Mouse (Mus musculus) spleen, postnatal 10 days (tissue): ENCODE measurements around the gene Spats2l.
A peak's percentile ranks its signal among the peaks of the same experiment; 100 is the strongest.

Experiments
- DNase-seq, 2 experiments: peaks; one replicate each; pipeline ENCODE4 v3.0.0; 2021 to 2022; ENCODE audit warnings: low spot score in 2 of 2

Spats2l gene

DNA sequence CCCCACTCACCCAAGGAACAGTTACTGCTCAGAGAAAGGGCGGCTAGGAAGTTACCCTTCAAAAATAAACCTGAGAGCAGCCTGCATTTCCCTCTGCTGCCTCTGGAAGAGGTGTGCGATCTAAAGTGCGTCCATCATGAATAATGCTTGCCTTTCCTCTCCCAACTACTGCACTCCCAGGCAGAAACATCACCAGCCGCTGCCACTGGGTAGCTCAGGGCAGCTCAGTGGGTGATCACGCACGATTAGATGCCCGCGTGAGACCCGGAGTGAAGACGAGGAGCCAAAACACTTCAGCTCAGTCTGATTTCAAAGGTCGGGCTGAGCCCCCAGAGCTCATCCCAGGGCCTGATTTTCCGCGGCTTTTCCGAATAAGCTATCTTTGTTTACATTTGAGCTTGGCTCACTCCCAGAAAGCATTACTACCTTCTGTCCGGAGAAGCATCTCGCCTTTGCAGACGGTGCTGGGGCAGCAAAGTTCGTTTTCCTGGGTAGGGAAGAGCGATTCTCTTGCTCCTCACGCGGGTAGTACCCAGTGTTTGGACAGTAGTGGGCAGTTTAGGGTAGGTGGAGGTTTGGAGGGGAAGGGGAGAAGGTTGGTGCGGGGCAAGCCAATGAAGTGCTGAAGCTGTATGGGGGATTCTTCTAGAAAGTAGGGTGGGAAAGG, at the start of gene Spats2l:
Gene Spats2l (plus strand): TSS at position 162 of the 667 bp plus-strand sequence.
- DNase-seq = peak in 1 of 2 experiments; percentile 3

DNA sequence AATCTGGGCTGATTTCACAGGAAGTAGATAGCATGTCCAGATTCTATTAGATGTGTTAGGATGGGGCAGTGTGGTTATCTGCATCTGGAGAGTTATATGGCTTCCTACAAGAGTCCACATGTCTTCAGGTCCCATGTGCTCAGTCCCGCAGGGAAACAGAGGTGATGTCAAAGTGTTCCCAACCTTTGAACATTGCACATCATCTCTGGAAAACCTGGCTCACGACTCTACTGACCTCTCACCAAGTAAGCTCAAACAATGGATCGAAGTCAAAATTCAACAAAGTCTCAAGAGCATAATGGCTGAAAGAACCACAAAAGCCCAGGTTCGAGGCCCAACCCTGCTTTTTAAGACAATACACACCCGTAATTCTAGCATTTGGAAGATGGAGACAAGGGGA, 48.7 kb upstream of the Spats2l start:
- no peak for DNase-seq

DNA sequence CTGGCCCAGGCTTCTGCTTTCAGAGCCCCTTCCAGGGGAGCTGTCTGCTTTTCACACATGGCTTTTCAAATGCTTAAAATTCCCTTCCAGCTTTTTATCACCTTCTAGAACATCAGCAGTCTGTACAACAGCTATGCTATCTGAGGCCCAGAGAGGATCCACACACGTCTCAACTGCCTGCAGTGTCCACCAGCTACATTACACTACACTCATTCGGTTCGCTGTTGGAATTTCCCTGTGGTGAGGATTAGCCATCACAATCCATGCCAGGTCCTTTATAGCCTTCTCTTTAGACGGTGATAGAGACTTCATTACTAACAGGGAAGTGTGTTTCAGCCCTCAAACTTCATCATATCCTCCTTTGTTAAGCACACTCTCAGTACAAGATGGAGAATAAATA, 38.1 kb upstream of the Spats2l start:
- DNase-seq = no peak

GRCm38 (mm10) chr1:57741740-57742139, 32.2 kb upstream of the Spats2l start:
- no peak for DNase-seq

GRCm38 (mm10) chr1:57742266-57742665, 31.7 kb upstream of the Spats2l start:
- DNase-seq = no peak

- no peak for DNase-seq
Measured at GRCm38 (mm10) chr1:57751781-57752180, 22.2 kb upstream of the Spats2l start.

DNA sequence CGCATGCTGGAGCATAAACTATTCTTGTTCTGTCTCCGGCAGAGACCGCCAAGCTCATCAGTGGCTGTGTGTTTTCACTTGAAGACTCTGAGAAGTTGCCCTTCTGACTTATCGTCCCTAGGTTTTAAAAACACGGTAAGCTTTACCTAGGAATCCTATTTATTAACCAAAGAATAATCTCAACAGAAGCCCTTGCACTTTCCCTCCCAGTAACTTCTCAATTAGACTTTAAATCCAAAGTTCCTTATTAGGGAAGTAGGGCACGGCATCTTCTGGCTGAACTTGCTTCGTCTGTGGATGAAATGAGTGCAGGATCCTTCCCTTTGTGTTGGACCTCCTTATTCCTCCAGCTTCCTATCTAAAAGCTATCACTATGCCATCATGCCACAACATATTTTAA, 7.6 kb upstream of the Spats2l start:
- no peak for DNase-seq

DNA sequence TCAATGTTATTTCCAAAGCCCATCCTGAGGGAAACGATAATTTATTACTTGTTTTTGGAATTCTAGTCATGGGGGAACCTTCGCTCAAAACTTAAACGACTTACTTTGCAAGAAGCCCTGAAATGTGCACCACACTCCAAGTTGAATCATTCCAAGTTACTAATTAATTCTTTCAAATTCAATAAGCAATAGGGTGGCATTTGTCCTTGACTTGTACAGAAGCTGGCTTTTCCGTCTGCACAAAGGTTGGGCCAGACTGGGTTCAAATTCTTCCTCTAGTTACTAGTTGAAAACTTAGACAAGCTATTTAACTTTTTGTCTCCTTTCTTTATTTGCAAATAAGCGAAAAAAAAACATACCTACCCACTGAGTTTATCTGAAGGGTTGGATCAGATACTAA, 636 bp upstream of the Spats2l start:
- DNase-seq = no peak

DNA sequence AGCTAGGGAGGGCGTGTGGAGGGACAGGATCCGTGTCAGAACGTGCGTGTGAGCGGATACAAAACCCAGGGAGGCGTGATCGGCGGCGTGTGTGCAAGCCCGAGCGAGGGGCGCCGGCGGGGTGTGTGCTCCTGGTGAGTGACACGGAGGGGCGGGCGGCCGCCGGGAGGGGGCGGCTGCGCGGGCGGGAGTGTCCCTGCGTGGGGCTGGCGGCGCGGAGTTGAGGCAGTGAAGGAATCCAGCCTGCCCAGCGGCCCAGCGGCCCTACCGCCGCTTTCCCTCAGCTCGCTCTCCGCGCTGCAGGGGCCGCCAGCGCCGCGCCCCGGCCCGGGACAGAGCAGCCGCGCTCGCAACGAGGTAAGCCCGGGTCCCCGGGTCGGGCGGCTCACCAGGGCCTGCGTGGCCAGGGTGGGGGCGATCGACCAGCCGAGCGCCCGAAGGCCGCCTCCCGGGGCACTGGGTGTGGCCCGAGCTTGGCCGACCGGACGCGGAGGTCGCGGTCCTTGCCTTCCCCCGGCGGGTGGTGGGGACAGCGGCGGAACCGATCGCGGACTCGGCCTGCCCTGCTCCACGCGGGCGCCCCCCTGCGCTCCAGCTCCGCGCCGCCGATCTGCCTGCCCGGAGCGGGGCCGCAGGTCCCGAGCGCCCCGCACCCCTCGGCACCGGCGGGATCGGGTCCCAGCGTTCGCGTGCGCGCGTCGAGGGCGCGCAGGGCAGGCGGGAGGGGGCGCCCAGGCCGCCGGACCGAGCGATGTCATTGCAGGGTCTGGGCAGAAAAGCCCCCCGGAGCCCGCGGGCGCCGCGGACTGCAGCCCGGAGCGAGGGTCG, 920 bp downstream of the Spats2l start:
- peak; percentile 10 to 38 for DNase-seq

GRCm38 (mm10) chr1:57775496-57775790, 1.5 kb downstream of the Spats2l start:
- peak in 1 of 2 experiments; percentile 4 for DNase-seq

DNA sequence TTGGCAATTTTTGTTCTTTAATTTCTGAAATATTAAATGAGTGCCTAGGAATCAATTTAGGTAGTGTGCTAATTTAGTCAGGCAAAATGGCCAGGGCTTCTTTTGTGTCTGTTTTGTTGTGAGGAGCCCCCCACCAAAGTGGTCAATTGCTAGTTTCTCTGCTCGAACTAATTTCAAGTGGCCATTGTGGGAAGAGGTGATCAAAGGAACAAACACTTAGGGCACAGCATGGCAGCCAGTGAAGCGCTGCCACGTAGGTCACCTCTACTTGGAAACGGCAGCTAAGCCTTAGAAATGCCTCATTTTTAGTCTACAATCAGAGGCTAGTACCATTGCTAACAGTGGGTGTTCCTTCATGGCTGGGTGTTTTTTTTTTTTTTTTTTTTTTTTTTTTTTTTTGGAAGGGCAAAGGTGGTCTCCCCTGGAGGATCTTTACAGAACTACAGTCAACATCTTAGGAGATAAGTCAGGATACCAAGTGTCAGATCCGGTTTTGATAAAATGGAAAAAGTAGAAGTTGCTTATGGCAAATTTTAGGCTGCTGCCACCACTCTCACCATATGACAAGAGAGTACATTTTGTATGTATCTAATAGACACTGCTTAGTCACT, 2.8 kb downstream of the Spats2l start:
- DNase-seq = no peak

GRCm38 (mm10) chr1:57784300-57784699, 10.3 kb downstream of the Spats2l start:
- no peak for DNase-seq

DNA sequence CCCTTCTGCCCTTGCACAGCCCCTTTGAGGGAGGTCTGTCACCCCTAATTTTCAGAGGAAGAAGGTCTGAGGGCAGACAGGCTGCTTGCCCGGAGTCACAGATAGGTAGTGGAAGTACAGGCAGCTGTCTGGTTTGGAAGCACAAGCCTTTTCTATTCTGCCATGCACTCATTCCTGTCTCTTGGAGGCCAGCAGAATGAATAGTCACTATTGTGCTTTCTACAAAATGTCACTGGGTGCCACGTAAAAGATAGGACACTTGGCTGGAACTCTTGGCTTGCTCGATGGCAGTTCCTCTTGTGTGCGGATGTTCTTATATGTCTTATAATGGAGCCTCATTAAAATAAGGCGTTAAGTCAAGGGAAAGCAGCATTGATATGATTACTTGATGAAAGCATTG, 15.9 kb downstream of the Spats2l start:
- no peak for DNase-seq

- DNase-seq = no peak
Measured at GRCm38 (mm10) chr1:57792212-57792611, 18.2 kb downstream of the Spats2l start.

GRCm38 (mm10) chr1:57795838-57796237, 21.9 kb downstream of the Spats2l start:
- no peak for DNase-seq

GRCm38 (mm10) chr1:57799398-57799797, 25.4 kb downstream of the Spats2l start:
- DNase-seq = no peak

DNA sequence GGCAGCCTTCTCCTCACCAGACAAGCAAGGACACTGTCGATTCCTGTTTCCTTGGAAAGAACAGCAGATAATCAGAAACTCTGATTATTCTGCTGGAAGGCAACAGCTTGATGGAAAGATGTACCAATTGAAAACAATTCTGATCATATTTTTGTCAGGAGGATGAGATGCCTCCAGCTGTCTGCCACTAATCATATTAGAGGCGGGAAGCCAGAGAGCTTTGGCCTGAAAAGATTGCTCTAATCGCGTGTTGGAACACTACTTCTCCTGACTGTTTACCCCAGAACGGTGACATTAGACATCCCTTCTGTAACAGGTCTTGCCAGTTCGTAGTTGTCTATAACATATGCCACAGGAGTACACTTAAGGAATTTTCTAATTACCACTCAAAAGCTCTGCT, 26.9 kb downstream of the Spats2l start:
- DNase-seq = no peak

DNA sequence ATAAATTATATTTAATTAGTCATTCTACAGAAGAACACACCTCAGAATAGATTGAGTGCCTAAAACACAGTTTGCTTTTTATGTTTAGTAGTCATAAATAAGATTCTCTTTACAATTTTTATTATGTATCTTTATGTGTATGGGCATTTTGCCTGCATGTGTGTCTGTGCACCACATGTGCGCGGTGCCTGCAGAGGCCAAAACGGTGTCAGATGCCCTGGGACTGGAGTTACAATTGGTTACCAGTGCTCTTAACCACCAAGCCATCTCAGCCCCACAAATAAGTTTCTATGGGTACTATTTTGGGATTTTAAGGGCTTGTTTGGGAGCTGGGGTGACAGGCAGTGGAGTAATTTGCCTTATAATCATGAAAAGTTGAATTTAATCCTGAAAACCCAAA, 32.2 kb downstream of the Spats2l start:
- DNase-seq = no peak

DNA sequence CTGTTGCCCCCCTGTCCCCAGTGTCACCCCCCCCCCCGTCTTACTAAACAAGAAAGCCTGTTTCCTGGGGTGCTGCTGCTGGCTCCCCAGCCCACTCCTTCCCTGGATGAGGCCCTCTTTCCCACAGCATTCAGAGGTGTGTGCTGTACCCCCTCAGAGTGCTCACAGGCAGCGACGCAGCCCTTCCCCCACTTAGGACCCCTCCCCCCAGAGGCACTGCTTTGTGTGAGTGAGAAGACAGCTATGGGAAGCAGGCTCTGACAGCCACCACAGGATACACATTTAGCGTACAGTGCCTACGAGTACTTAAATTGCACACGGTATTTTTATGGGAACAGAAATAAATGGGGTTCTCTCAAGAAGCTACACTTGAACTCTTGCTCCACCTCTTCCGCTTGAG, 33.9 kb downstream of the Spats2l start:
- no peak for DNase-seq

- no peak for DNase-seq
Measured at GRCm38 (mm10) chr1:57810221-57810620, 36.3 kb downstream of the Spats2l start.

- DNase-seq = no peak
Measured at GRCm38 (mm10) chr1:57817103-57817502, 43.1 kb downstream of the Spats2l start.

DNA sequence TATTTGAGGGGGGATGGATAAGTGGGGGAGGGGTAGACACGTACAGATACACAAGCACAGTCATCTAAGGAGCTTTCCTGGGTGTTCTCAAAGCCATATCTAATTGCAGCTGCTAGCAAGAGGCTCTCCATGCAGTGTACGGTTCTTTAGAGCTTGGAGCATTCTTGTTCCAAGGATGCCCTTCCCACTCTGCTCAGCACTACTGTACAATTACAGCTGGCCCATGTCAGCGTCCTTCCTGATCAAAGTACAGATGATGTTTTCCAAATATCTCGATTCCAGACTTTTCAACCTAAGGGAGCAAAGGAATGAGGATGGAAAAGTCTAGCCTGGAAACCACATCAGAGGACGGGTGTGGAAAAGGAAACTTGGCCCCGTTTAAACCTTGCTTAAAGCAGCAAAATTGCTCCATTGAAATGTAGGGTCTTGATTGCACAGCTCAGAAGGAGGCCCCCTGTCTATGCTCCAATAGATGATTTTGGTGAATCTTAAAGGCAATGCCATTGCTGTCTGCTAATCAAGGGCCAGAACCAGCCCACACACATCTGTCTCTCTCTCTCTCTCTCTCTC, 46.6 kb downstream of the Spats2l start:
- no peak for DNase-seq
